Mouse (Mus musculus): ENCODE data around the gene Ccdc146. TPM values are rescaled to one million over a fixed set of nuclear protein-coding genes. Genes with fewer than 3 reads are reported as not detected.

Ccdc146 gene
- polyA plus RNA-seq, 1 experiment from 2014 or later: 3.6 TPM

DNA sequence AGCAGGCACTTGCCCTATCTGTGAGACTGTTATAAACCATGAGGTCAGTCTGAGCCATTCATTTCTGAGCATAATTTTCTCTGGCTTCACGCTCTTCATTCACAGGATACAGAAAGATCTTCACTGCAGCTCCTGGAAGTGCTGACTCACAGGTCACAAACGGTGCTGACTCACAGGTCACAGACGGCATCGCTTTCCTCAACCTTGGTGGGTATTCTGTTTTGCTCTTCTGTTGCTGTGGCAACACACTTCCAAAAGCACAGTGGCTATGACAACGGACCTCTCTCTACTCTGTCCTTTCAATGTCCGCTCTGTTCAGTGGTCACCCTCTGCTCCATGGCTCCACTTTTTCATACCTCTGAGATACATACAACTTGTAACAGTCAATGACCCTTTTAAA, 177.7 kb downstream of the Ccdc146 start:
- 84% methylated on average over 6 of the region's 6 CpGs for WGBS
- Histone ChIP-seq H3K4me2 (ENCODE audit: low read depth, low read length) (no peak overlapping the region), H3K4me3 (ENCODE audit: low read length) (no peak overlapping the region), H3K9ac (ENCODE audit: low read length) (no peak overlapping the region), H3K9me3 (ENCODE audit: control insufficient read depth, low read length) (no peaks in the 10 kb centered on the region), H3K36me3 (ENCODE audit: control insufficient read depth, insufficient read depth, low read length) (no peaks in the 10 kb centered on the region), H3K4me1 (replicated peaks; ENCODE audit: control insufficient read depth, insufficient read depth, low read length) (no peaks in the 10 kb centered on the region), H3K27ac (ENCODE audit: low read length) (no peak overlapping the region), H3K27me3 (ENCODE audit: control insufficient read depth, insufficient read depth, low read depth, low read length) (no peaks in the 10 kb centered on the region)
- ATAC-seq (ENCODE audit: low read depth): no peak

DNA sequence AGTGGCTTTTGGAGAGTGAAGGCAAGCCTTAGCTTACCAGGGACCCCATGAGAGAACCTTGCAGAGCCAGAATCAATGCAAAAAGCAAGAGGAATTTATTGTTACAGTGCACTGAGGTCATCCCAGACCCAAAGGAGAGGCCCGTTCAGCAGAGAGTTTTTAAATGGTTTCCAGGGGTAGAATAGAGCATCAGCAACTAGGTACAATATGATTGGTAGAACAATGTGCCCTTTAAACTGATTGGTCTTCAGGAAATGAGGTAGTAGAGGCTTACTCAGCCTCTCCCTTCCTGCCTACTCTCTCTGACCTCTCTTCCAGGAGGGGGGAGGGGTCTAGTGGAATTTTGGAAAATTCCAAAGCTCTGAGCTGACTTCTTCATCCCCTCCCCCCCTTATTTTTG, 179.2 kb downstream of the Ccdc146 start:
- Histone ChIP-seq H3K9ac (ENCODE audit: low read length) (no peak overlapping the region), H3K27ac (ENCODE audit: low read length) (no peak overlapping the region), H3K9me3 (ENCODE audit: control insufficient read depth, low read length) (no peaks in the 10 kb centered on the region), H3K27me3 (ENCODE audit: control insufficient read depth, insufficient read depth, low read depth, low read length) (no peaks in the 10 kb centered on the region), H3K4me1 (replicated peaks; ENCODE audit: control insufficient read depth, insufficient read depth, low read length) (no peaks in the 10 kb centered on the region), H3K36me3 (ENCODE audit: control insufficient read depth, insufficient read depth, low read length) (no peaks in the 10 kb centered on the region), H3K4me2 (ENCODE audit: low read depth, low read length) (no peak overlapping the region), H3K4me3 (ENCODE audit: low read length) (no peak overlapping the region)
- WGBS: 75% methylated on average over 1 of the region's 1 CpGs
- ATAC-seq (ENCODE audit: low read depth): no peak

DNA sequence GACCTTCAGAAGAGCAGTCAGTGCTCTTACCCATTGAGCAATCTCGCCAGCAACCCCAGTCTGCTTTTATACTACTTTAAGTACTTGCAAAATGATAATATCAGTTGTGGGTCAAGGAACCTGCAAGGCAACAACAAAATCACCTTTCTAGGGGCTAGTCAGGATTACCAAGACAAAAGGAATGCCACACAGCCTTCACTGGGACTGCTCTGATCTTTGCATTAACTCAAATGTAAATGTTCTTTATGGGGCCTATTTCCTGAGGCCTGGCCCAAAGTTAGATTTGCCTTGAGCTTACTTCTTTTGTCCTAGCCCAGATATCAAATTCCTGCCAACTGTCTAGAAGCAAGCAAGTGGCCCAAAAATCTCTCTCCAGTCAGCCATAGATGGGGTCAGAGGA, 179.9 kb downstream of the Ccdc146 start:
- H3K27ac ChIP-seq (ENCODE audit: low read length): no peak overlapping the region
- WGBS: 79% methylated on average over 1 of the region's 1 CpGs
- H3K4me3 ChIP-seq (ENCODE audit: low read length): no peak overlapping the region
- H3K4me1 ChIP-seq (replicated peaks; ENCODE audit: control insufficient read depth, insufficient read depth, low read length): no peaks in the 10 kb centered on the region
- H3K4me2 ChIP-seq (ENCODE audit: low read depth, low read length): no peak overlapping the region
- no peaks in the 10 kb centered on the region for H3K36me3 ChIP-seq (ENCODE audit: control insufficient read depth, insufficient read depth, low read length)
- H3K9me3 ChIP-seq (ENCODE audit: control insufficient read depth, low read length): no peaks in the 10 kb centered on the region
- H3K9ac ChIP-seq (ENCODE audit: low read length): no peak overlapping the region
- no peak for ATAC-seq (ENCODE audit: low read depth)
- H3K27me3 ChIP-seq (ENCODE audit: control insufficient read depth, insufficient read depth, low read depth, low read length): no peaks in the 10 kb centered on the region

Other genes starting within 250 kb of the Ccdc146 start
- 4.9 and 5.1 TPM in 2 replicates for gene Gsap, start 238.4 kb downstream of the Ccdc146 start, polyA plus RNA-seq (2015; fragmentation: Nextera tagmentation; extraction: Ambion mirVana)
- 5.7 and 6.7 TPM in 2 replicates for gene Fgl2, start 52.0 kb downstream of the Ccdc146 start, polyA plus RNA-seq (2015; fragmentation: Nextera tagmentation; extraction: Ambion mirVana)
- gene Fam185a, start 281 bp upstream of the Ccdc146 start, polyA plus RNA-seq (2015; fragmentation: Nextera tagmentation; extraction: Ambion mirVana): 4.0 and 4.1 TPM in 2 replicates
- gene Lrrc17, start 118.9 kb upstream of the Ccdc146 start, polyA plus RNA-seq (2015; fragmentation: Nextera tagmentation; extraction: Ambion mirVana): 61.1 and 66.3 TPM in 2 replicates
- gene Fbxl13, start 221.0 kb upstream of the Ccdc146 start, polyA plus RNA-seq (2015; fragmentation: Nextera tagmentation; extraction: Ambion mirVana): 0.97 and 1.6 TPM in 2 replicates
- 44.6 and 45.3 TPM in 2 replicates for gene Armc10, start 221.1 kb upstream of the Ccdc146 start, polyA plus RNA-seq (2015; fragmentation: Nextera tagmentation; extraction: Ambion mirVana)